Mouse (Mus musculus) urinary bladder, adult 18-20 months (tissue): ENCODE data around the gene Hoxa6.

Source experiments
- DNase-seq, 2 experiments: peaks; one replicate each; pipeline ENCODE4 v3.0.0; 2022; ENCODE audit warnings: low spot score in 2 of 2, mixed read lengths in 2 of 2

Gene Hoxa6

GRCm38 (mm10) chr6:52216691-52217458 is 8.4 kb upstream of the Hoxa6 start:
- DNase-seq: peak; percentile 30 to 79

- DNase-seq: peak; percentile 2 to 42
Observed at GRCm38 (mm10) chr6:52215771-52216535, 7.4 kb upstream of the Hoxa6 start.

GRCm38 (mm10) chr6:52215070-52215469 is 6.5 kb upstream of the Hoxa6 start:
- DNase-seq: no peak

- no peak for DNase-seq
Observed at GRCm38 (mm10) chr6:52214271-52214670, 5.7 kb upstream of the Hoxa6 start.

- DNase-seq: peak; percentile 73 to 76
Observed at GRCm38 (mm10) chr6:52213119-52213986, 4.8 kb upstream of the Hoxa6 start, which contains the start of the genes Hoxa3 and Gm28308. Gene Hoxa3 (minus strand): TSS chr6:52213336. Gene Gm28308 (minus strand): TSS chr6:52213339.

GRCm38 (mm10) chr6:52212556-52213118 is 4.1 kb upstream of the Hoxa6 start:
- peak in 1 of 2 experiments; percentile 36 for DNase-seq

- DNase-seq: peak in 1 of 2 experiments; percentile 8
Observed at GRCm38 (mm10) chr6:52211961-52212360, 3.4 kb upstream of the Hoxa6 start.

- peak in 1 of 2 experiments; percentile 75 for DNase-seq
Observed at GRCm38 (mm10) chr6:52211170-52211935, 2.8 kb upstream of the Hoxa6 start.

- no peak for DNase-seq
Observed at GRCm38 (mm10) chr6:52209685-52210046, 1.1 kb upstream of the Hoxa6 start.

- DNase-seq: peak in 1 of 2 experiments; percentile 5
Observed at GRCm38 (mm10) chr6:52208868-52209684, 554 bp upstream of the Hoxa6 start.

GRCm38 (mm10) chr6:52207684-52207976 is 892 bp downstream of the Hoxa6 start:
- no peak for DNase-seq

GRCm38 (mm10) chr6:52206882-52207683 is 1.4 kb downstream of the Hoxa6 start:
- no peak for DNase-seq

GRCm38 (mm10) chr6:52205638-52206621 is 2.6 kb downstream of the Hoxa6 start:
- no peak for DNase-seq

- no peak for DNase-seq
Observed at GRCm38 (mm10) chr6:52205221-52205620, 3.3 kb downstream of the Hoxa6 start.

GRCm38 (mm10) chr6:52204050-52204752 is 4.3 kb downstream of the Hoxa6 start, which contains the start of gene Hoxa5:
Gene Hoxa5 (minus strand): TSS chr6:52204587.
- DNase-seq: peak in 1 of 2 experiments; percentile 51

- DNase-seq: no peak
Observed at GRCm38 (mm10) chr6:52203371-52204049, 5.0 kb downstream of the Hoxa6 start.

GRCm38 (mm10) chr6:52203121-52203370 is 5.5 kb downstream of the Hoxa6 start:
- DNase-seq: no peak
